Mouse (Mus musculus) heart, embryonic 12.5 days (tissue): ENCODE data around the gene Ezh1. TPM values are rescaled to one million over a fixed set of nuclear protein-coding genes. Genes with fewer than 3 reads are reported as not detected.

Source experiments
- ATAC-seq: fragments of 200-750 bp; cut with Nextera tagmentation; 2 replicates; pipeline ENCODE4 v1.8.0; 2017; ENCODE audit warnings: moderate TSS enrichment, moderate library complexity; ENCODE audit not compliant: insufficient number of reproducible peaks, low FRiP score
- H3K27ac ChIP-seq: fragments of 300-500 bp; sonication (generic); 2 replicates; pipeline ENCODE4 v1.5.1; 2016; ENCODE audit warnings: mild to moderate bottlenecking, moderate library complexity; ENCODE audit not compliant: poor library complexity, severe bottlenecking
- H3K27me3 ChIP-seq: fragments of 300-500 bp; sonication (generic); replicated peaks from 2 replicates; pipeline ENCODE4 v1.6.1; 2016; ENCODE audit warnings: mild to moderate bottlenecking, moderate library complexity
- H3K36me3 ChIP-seq: fragments of 300-500 bp; sonication (generic); 2 replicates; pipeline ENCODE4 v1.6.1; 2016; ENCODE audit warnings: mild to moderate bottlenecking, moderate library complexity
- H3K4me1 ChIP-seq: fragments of 300-500 bp; sonication (generic); replicated peaks from 2 replicates; pipeline ENCODE4 v1.6.1; 2016; ENCODE audit warnings: mild to moderate bottlenecking
- H3K4me2 ChIP-seq: fragments of 300-500 bp; sonication (generic); 2 replicates; pipeline ENCODE4 v1.6.1; 2016; ENCODE audit warnings: mild to moderate bottlenecking, moderate library complexity
- H3K4me3 ChIP-seq: fragments of 300-500 bp; sonication (generic); 2 replicates; pipeline ENCODE4 v1.5.1; 2016; ENCODE audit warnings: mild to moderate bottlenecking
- H3K9ac ChIP-seq: fragments of 300-500 bp; sonication (generic); 2 replicates; pipeline ENCODE4 v1.6.1; 2016; ENCODE audit warnings: mild to moderate bottlenecking, moderate library complexity
- H3K9me3 ChIP-seq: fragments of 300-500 bp; sonication (generic); replicated peaks from 2 replicates; pipeline ENCODE4 v1.6.1; 2016; ENCODE audit warnings: mild to moderate bottlenecking, moderate library complexity
- WGBS: fragments of 180-500 bp; shearing (Covaris S2); methylation state at CpG from one replicate; pipeline ENCODE4 v1.1.7; 2016; 5-methylcytosine and 5-hydroxymethylcytosine counted together
- polyA plus RNA-seq: library from polyadenylated mRNA; unstranded; fragments of >200 nt; fragmentation: Nextera tagmentation; extraction: Ambion mirVana; gene quantifications from 2 replicates; pipeline ENCODE4 v1.2.1, GENCODE M21; 2016

The Ezh1 gene
- polyA plus RNA-seq, 1 experiment from 2014 or later, result 14.9 TPM

DNA sequence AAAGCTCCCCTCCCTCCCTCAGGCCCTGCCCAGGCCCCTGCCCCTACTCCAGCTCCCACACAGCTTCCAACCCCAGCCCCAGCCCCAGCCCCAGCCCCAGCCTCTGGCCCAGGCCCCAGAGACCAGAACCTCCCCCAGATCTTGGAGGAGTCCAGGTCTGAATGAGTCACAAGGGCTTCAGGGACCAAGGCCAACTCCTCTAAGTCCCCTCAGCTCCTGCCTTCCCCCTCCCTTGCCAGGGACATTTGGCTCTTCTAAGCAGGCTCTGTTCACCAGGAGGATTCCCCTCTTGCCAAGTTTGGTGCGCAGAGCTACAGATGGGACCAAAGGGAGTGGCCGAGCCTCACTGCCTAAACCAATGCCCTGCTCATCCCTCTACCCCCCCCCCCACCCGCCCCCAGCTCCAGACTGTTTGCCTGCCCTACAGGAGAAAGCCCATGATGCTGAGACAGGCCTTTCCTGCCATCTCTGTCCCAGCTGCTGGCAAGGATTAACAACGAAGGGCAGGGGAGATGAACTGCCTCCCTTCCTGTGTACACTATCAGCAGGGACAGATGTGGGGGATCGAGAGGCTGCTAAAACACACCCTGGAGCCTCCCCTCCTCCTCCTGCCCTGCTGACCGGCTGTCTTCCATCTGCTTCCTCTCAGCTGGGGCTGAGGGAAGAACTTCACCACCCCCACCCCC is 36.6 kb downstream of the Ezh1 start:
- Histone ChIP-seq H3K4me3 (no peak overlapping the region), H3K4me2 (peak overlapping the region; percentile 13; the same call in 1 of the 2 replicates), H3K36me3 (peaks cover 16% of the 10 kb centered on the region), H3K27me3 (no peaks in the 10 kb centered on the region), H3K9me3 (no peaks in the 10 kb centered on the region), H3K4me1 (peaks cover 49% of the 10 kb centered on the region), H3K27ac (peak overlapping the region; percentile 81), H3K9ac (peak overlapping the region; percentile 17; the same call in 1 of the 2 replicates)
- peak; percentile 71 for ATAC-seq
- WGBS, result 11% methylated on average over 6 of the region's 6 CpGs

GRCm38 (mm10) chr11:101188166-101188805 is 38.0 kb downstream of the Ezh1 start:
- WGBS, result 78% methylated on average over 11 of the region's 11 CpGs
- H3K4me2 ChIP-seq, result no peak overlapping the region
- H3K9ac ChIP-seq, result peak overlapping the region; percentile 22; the same call in 1 of the 2 replicates
- H3K4me1 ChIP-seq, result peaks cover 36% of the 10 kb centered on the region
- H3K27me3 ChIP-seq, result 0 out of 2 replicates have a peak, but pooled peaks cover 8% of the 10 kb centered on the region
- no peak overlapping the region for H3K27ac ChIP-seq
- ATAC-seq, result no peak
- H3K36me3 ChIP-seq, result peaks cover 9% of the 10 kb centered on the region
- H3K9me3 ChIP-seq, result no peaks in the 10 kb centered on the region
- H3K4me3 ChIP-seq, result no peak overlapping the region

DNA sequence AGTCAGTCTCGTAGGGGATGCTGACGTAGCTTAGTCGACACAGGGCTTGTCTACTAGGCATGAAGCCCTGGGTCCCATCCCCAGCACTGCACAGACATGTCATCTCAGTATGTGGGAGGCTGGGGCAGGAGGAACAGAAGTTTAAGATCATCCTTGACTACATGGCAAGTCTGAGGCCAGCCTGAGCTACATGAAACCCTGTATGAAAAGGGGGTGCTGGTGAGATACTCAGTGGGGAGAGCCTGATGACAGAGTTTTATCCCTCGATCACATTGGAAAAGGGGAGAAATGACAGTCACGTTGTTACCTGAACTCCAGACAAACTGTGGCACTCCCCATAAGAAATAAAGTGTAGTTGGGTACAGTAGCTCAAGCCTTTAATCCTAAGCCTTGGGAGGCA is 38.7 kb downstream of the Ezh1 start:
- ATAC-seq, result no peak
- Histone ChIP-seq H3K9me3 (no peaks in the 10 kb centered on the region), H3K27me3 (0 out of 2 replicates have a peak, but pooled peaks cover 8% of the 10 kb centered on the region), H3K4me1 (peaks cover 34% of the 10 kb centered on the region), H3K4me2 (no peak overlapping the region), H3K27ac (no peak overlapping the region), H3K9ac (no peak overlapping the region), H3K36me3 (peaks cover 1% of the 10 kb centered on the region), H3K4me3 (no peak overlapping the region)
- 86% methylated on average over 5 of the region's 5 CpGs for WGBS

GRCm38 (mm10) chr11:101186526-101187247 is 39.6 kb downstream of the Ezh1 start:
- H3K9me3 ChIP-seq, result no peaks in the 10 kb centered on the region
- H3K36me3 ChIP-seq, result no peaks in the 10 kb centered on the region; the same call in 1 of the 2 replicates
- H3K27me3 ChIP-seq, result 0 out of 2 replicates have a peak, but pooled peaks cover 8% of the 10 kb centered on the region
- H3K4me1 ChIP-seq, result peaks cover 31% of the 10 kb centered on the region
- H3K27ac ChIP-seq, result no peak overlapping the region
- 83% methylated on average over 27 of the region's 27 CpGs for WGBS
- no peak for ATAC-seq
- H3K4me2 ChIP-seq, result no peak overlapping the region
- H3K9ac ChIP-seq, result no peak overlapping the region
- H3K4me3 ChIP-seq, result no peak overlapping the region

DNA sequence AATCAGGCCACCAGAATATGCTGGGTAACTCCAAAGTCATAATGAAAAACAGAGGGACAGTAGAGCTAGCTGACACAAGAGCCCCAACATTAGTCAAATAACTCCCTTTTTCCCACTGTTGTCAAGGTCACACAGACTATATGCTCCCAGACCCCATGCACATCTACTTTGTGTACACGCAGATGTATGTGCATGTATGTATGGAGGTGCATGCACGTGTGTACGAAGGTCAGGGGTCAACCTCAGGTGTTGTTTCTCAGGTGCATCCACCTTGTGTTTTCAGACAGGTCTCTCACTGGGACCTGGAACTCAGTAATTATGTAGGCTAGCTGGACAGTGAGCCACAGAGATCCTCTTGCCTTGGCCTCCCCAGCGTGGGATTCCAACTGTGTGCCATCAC is 40.8 kb downstream of the Ezh1 start:
- Histone ChIP-seq H3K4me2 (no peak overlapping the region), H3K27ac (no peak overlapping the region), H3K4me1 (peaks cover 19% of the 10 kb centered on the region), H3K4me3 (no peak overlapping the region), H3K9me3 (no peaks in the 10 kb centered on the region), H3K27me3 (0 out of 2 replicates have a peak, but pooled peaks cover 8% of the 10 kb centered on the region), H3K36me3 (no peaks in the 10 kb centered on the region; the same call in 1 of the 2 replicates), H3K9ac (no peak overlapping the region)
- WGBS, result 89% methylated on average over 4 of the region's 4 CpGs
- ATAC-seq, result no peak

- Histone ChIP-seq H3K9me3 (no peaks in the 10 kb centered on the region), H3K9ac (no peak overlapping the region)
Observed at GRCm38 (mm10) chr11:101184984-101185383, 41.3 kb downstream of the Ezh1 start.

GRCm38 (mm10) chr11:101182771-101183517 is 43.3 kb downstream of the Ezh1 start:
- no peak overlapping the region for H3K4me3 ChIP-seq
- no peak overlapping the region for H3K27ac ChIP-seq
- H3K27me3 ChIP-seq, result peaks cover 25% of the 10 kb centered on the region
- H3K36me3 ChIP-seq, result no peaks in the 10 kb centered on the region; the same call in 1 of the 2 replicates
- 69% methylated on average over 14 of the region's 14 CpGs for WGBS
- H3K9me3 ChIP-seq, result no peaks in the 10 kb centered on the region
- H3K4me2 ChIP-seq, result no peak overlapping the region
- no peaks in the 10 kb centered on the region for H3K4me1 ChIP-seq
- H3K9ac ChIP-seq, result no peak overlapping the region
- no peak for ATAC-seq

More at GRCm38 (mm10) chr11:101184984-101185383, 41.3 kb downstream of the Ezh1 start:
- Histone ChIP-seq H3K27me3 (0 out of 2 replicates have a peak, but pooled peaks cover 8% of the 10 kb centered on the region), H3K4me3 (no peak overlapping the region), H3K36me3 (no peaks in the 10 kb centered on the region; the same call in 1 of the 2 replicates), H3K4me2 (no peak overlapping the region), H3K4me1 (peaks cover 14% of the 10 kb centered on the region), H3K27ac (no peak overlapping the region)
- 86% methylated on average over 12 of the region's 12 CpGs for WGBS
- no peak for ATAC-seq

DNA sequence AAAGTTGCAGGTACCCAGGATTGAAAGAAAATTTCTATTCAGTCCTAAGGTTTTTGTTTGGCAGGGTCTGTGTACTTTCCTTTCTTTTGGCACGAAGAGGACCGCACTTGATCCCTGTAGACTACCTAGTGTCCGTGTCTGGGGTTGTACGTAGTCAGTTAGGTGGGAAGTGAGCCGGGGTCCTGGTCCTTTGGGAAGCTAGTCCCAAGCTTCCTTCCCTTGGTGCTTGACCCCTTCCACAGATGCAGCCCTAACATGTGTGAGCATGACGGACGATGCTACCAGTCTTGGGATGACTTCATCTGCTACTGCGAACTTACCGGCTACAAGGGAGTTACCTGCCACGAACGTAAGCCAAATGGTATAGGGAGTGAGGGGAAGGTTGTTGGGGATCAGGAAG is 44.3 kb downstream of the Ezh1 start:
- no peaks in the 10 kb centered on the region for H3K9me3 ChIP-seq
- H3K9ac ChIP-seq, result no peak overlapping the region
- no peak overlapping the region for H3K4me2 ChIP-seq
- H3K4me1 ChIP-seq, result peaks cover 3% of the 10 kb centered on the region; the same call in 1 of the 2 replicates
- H3K27me3 ChIP-seq, result peaks cover 35% of the 10 kb centered on the region
- WGBS, result 91% methylated on average over 11 of the region's 11 CpGs
- ATAC-seq, result no peak
- H3K36me3 ChIP-seq, result no peaks in the 10 kb centered on the region; the same call in 1 of the 2 replicates
- H3K27ac ChIP-seq, result no peak overlapping the region
- H3K4me3 ChIP-seq, result no peak overlapping the region

DNA sequence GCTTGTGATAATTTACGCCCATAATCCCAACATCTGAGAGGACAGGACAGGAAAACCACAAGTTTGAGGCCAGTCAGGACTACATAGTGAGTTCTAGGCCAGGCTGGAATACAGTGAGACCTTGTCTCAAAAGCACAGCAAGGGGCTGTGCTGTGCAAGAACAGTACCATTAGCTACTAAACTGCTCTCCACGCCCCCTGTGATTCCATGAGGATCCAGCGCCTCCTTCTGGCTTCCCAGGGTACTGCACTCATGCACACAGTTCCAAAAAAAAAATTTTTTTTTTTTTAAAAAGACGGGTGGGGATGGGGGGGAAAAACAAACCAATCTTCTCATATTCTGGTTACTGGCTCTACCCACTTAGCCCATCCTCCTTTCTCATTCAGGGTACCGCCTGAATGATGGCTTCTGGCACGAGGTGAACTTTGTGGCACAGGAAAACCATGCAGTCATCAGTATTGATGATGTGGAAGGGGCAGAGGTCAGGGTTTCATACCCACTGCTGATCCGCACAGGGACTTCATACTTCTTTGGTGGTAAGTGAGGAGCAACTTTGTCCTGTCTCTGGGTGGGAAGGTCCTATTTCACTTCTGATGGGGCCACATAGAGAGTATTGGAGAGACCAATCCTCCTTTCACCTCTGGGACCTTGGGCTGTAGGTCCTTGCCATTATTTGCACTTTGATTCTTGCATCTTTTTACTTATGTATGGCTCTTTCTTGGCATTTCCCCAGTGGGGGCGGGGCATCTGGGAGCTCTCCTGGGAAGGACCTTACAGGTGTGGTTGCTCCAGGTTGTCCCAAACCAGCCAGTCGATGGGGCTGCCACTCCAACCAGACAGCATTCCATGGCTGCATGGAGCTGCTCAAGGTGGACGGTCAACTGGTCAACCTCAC is 45.2 kb downstream of the Ezh1 start:
- Histone ChIP-seq H3K27ac (no peak overlapping the region), H3K36me3 (no peaks in the 10 kb centered on the region), H3K9ac (no peak overlapping the region), H3K27me3 (peaks cover 42% of the 10 kb centered on the region), H3K9me3 (no peaks in the 10 kb centered on the region), H3K4me2 (no peak overlapping the region), H3K4me1 (peaks cover 11% of the 10 kb centered on the region), H3K4me3 (no peak overlapping the region)
- no peak for ATAC-seq
- 39% methylated on average over 10 of the region's 10 CpGs for WGBS

DNA sequence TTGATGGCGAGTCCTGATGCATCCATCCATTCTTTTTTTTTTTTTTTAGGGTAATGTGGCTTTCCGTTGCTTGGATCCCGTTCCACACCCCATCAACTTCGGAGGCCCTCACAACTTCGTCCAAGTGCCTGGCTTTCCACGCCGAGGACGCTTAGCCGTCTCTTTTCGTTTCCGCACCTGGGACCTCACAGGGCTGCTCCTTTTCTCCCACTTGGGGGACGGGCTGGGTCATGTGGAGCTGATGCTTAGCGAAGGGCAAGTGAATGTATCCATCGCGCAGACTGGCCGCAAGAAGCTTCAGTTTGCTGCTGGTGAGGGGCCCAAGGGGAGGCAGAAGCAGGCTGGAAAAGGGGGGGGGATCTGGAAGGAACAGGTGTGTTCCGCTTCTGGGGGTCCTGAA is 46.0 kb downstream of the Ezh1 start:
- no peak for ATAC-seq
- Histone ChIP-seq H3K4me2 (no peak overlapping the region), H3K4me3 (no peak overlapping the region), H3K27me3 (peaks cover 43% of the 10 kb centered on the region), H3K9me3 (no peaks in the 10 kb centered on the region), H3K4me1 (peaks cover 18% of the 10 kb centered on the region), H3K36me3 (no peaks in the 10 kb centered on the region), H3K27ac (no peak overlapping the region), H3K9ac (no peak overlapping the region)
- WGBS, result 73% methylated on average over 17 of the region's 17 CpGs
